In the genomic region with DNA sequence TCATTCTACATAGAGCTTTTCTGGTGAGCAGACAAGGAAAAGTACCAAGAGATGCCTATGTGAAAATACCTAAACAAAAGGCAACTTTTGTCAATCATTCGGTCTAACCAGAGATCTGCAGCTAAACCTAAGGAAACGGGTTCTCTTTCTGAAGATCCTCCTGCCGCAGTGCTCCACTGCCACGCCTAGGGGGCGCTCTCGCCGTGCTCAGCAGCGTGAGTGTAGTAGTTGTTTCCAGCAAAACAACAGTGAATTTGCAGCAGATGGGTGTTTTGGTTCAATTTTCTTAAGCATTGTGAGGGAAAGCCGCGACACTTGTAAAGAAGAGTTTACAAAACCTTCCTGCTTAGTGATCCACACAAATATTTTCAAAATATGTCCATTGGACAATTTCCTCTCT, we compare ENCODE assay signal across 8 mouse cellular contexts.
DNase-seq lines count a peak whose midpoint lies in the region; ATAC-seq and TF ChIP-seq lines count a peak whose summit lies in the region.

No protein-coding gene starts in this region.

- 14% methylated on average over 10 of the region's 10 CpGs for WGBS in intestine, postnatal 0 days
- WGBS in intestine, embryonic 15.5 days = 14% methylated on average over 10 of the region's 10 CpGs
- WGBS in bone marrow, adult 2 months = 11% methylated on average over 10 of the region's 10 CpGs
- WGBS in forebrain, embryonic 10.5 days = 9% methylated on average over 10 of the region's 10 CpGs

- H3K27me3 ChIP-seq in intestine, postnatal 0 days (replicated peaks; ENCODE audit: control insufficient read depth, insufficient read depth, low read length) = no peaks in the 10 kb centered on the region
- no peaks in the 10 kb centered on the region for H3K27me3 ChIP-seq in intestine, embryonic 15.5 days (replicated peaks)
- no peaks in the 10 kb centered on the region for H3K27me3 ChIP-seq in forebrain, embryonic 10.5 days (ENCODE audit: poor library complexity, severe bottlenecking)

- no peak overlapping the region for H3K27ac ChIP-seq in intestine, postnatal 0 days (ENCODE audit: low read depth, low read length)
- H3K27ac ChIP-seq in intestine, embryonic 15.5 days = no peak overlapping the region
- no peak overlapping the region for H3K27ac ChIP-seq in bone marrow, adult 2 months (ENCODE audit: control insufficient read depth, insufficient read depth, low read depth, low read length, poor library complexity)
- no peak overlapping the region for H3K27ac ChIP-seq in forebrain, embryonic 10.5 days

- TF ChIP-seq CTCF in intestine, postnatal 0 days (IDR thresholded peaks at IDR 0.05; ENCODE audit: low read depth) = peak; percentile 82
- peak; percentile 54; the same call in 1 of the 2 replicates for TF ChIP-seq CTCF in bone marrow, adult 2 months (IDR thresholded peaks at IDR 0.05; ENCODE audit: control insufficient read depth, insufficient read depth, low read length)

- H3K9me3 ChIP-seq in intestine, postnatal 0 days (ENCODE audit: control insufficient read depth) = no peaks in the 10 kb centered on the region
- no peaks in the 10 kb centered on the region for H3K9me3 ChIP-seq in intestine, embryonic 15.5 days
- H3K9me3 ChIP-seq in forebrain, embryonic 10.5 days = no peaks in the 10 kb centered on the region

- peak; percentile 64 for DNase-seq in forebrain, embryonic 10.5 days (ENCODE audit: extremely low spot score, low spot score)
- peak; percentile 6 to 71 for DNase-seq in kidney, postnatal 36 days
- peak; percentile 8 to 26 for DNase-seq in lung, adult 18-20 months
- DNase-seq in retina, embryonic 14.5 days (ENCODE audit: low spot score) = peak; percentile 81
- no peak for DNase-seq in spleen, adult 12 weeks (ENCODE audit: low spot score)

- H3K36me3 ChIP-seq in intestine, postnatal 0 days (ENCODE audit: control insufficient read depth, insufficient read depth) = no peaks in the 10 kb centered on the region
- H3K36me3 ChIP-seq in intestine, embryonic 15.5 days = no peaks in the 10 kb centered on the region
- H3K36me3 ChIP-seq in forebrain, embryonic 10.5 days (replicated peaks) = no peaks in the 10 kb centered on the region

- no peak overlapping the region for H3K9ac ChIP-seq in intestine, postnatal 0 days (ENCODE audit: low read depth, low read length)
- H3K9ac ChIP-seq in intestine, embryonic 15.5 days = no peak overlapping the region

- H3K4me1 ChIP-seq in intestine, postnatal 0 days (replicated peaks; ENCODE audit: control insufficient read depth, insufficient read depth, low read length) = no peaks in the 10 kb centered on the region
- H3K4me1 ChIP-seq in intestine, embryonic 15.5 days (replicated peaks) = no peaks in the 10 kb centered on the region
- no peaks in the 10 kb centered on the region for H3K4me1 ChIP-seq in bone marrow, adult 2 months (ENCODE audit: control insufficient read depth, insufficient read depth, low read length)
- H3K4me1 ChIP-seq in forebrain, embryonic 10.5 days = peaks cover 14% of the 10 kb centered on the region

- ATAC-seq in intestine, postnatal 0 days = no peak
- ATAC-seq in intestine, embryonic 15.5 days = no peak

- H3K4me3 ChIP-seq in intestine, postnatal 0 days (ENCODE audit: low read depth, low read length) = no peak overlapping the region
- H3K4me3 ChIP-seq in intestine, embryonic 15.5 days (replicated peaks) = no peak overlapping the region
- no peak overlapping the region for H3K4me3 ChIP-seq in bone marrow, adult 2 months (replicated peaks; ENCODE audit: control insufficient read depth, low read depth, low read length)
- no peak overlapping the region for H3K4me3 ChIP-seq in forebrain, embryonic 10.5 days

- TF ChIP-seq POLR2A in bone marrow, adult 2 months (IDR thresholded peaks at IDR 0.05; ENCODE audit: borderline replicate concordance, control insufficient read depth, low read depth, low read length) = no peak

- H3K4me2 ChIP-seq in intestine, postnatal 0 days (replicated peaks; ENCODE audit: low read depth) = no peak overlapping the region
- H3K4me2 ChIP-seq in intestine, embryonic 15.5 days (replicated peaks) = no peak overlapping the region
